Mouse (Mus musculus): ENCODE measurements at regions not wholly inside any gene's neighbourhood (a gene's known extent, or its start where the extent isn't known, plus 50 kb on each side); places are given as distances from the start of the nearest gene placed in this dataset.

DNA sequence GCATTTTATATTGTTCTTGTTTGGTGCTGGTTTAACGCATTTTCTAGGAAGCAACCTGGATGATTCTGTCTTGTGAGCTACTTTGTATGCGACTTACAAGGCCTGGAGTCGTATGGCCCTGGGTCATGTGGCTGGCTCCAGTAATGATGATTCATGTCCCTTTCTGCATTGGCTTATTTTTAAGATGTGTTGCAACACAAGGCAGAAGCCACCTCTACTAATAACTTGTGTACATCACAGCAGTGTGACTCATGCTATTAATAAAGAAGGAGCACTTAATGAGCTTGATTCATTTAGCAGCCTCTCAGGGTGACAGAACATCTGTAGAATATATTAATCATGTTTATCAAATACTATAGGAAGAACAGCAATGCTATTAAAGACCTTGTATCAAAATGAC lies 84.0 kb downstream of the Slc5a7 start:
- no peak for DNase-seq

DNA sequence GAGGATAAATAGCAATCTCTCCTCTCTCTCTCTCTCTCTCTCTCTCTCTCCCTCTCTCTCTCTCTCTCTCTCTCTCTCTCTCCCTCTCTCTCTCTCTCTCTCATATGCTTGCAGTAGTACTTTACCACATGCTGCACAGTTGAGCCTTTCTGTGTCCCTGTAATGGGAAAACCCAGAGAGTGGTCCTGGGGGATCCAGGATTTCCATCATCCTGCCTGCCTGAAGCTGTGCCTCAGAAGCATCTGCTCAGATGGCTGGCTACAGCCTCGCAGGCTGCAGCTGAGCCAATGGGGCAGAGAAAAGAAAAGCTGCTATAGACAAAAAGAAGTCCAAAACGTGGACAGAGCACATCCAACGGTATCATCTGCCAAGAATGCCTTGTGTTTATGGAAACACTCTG lies 97.1 kb downstream of the Slc5a7 start:
- no peak for DNase-seq

DNA sequence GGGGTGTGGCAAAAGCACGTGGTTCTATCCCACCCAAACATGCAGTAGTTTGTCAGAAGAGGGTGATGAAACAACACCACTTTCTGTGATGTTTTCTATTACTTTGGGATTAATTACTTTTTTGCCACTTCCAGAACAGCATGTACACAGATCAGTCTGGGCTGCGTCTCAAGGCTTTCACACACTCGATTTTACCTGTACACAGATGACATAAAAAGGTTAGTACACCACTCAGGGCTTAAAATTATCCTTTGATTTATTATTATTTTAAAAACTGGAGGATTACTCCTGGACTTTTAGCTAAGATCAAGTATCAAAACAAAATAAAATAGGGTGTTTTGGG lies 106.6 kb downstream of the Slc5a7 start:
- no peak for DNase-seq

DNA sequence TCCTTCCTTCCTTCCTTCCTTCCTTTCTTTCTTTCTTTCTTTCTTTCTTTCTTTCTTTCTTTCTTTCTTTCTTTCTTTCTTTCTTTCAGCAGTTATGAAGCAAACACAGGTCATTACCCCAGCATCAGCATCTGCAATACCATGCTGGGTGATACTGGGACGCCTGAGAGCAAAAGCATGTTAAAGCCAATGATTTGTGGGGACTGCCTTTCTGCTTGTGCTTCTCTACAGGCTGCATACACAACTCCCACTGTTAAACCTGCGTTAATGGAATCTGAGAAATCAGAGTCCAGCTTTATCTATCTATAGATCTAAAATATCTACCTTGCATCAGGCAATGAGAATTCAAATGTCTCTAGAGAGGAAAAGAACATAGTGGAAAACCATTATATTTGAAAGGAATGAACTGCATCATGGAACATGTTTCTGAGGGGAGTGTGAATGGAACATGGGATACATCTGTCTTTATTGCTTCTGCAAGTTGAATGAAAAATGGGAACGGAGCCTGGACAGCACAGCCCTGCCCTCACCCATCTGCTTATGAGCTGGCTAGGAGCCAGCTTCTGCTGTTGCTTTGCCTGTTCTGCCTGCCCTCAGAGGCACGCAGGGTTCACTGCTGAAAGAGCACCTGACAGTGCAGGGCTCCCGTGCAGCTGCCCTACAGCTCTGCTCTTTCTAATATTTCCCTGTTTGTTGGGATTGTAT lies 107.2 kb downstream of the Slc5a7 start:
- peak; percentile 25 to 42 for DNase-seq

DNA sequence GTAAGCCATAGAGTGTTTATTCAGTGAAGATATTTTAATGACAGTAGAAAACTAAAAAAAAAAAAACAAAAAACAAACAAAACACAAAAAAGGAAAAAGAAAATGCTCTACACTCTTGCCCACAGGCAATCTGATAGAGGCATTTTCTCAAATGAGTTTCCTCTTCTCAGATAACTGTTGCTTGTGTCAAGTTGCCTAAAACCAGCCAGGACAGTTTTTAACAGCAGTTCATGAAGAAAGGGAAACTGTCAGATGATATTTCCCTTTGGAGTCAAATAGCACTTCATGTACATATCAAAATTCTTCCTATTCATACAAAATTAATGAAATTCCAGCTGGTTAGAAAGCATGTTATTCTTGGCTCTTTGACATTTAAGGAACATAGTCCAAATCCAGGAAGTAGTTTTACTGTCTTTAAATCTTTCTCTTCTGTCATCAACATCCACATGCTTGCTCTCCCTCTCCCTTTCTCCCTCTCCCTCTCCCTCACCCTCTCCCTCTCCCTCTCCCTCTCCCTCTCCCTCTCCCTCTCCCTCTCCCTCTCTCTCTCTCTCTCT lies 109.8 kb downstream of the Slc5a7 start:
- DNase-seq: no peak

DNA sequence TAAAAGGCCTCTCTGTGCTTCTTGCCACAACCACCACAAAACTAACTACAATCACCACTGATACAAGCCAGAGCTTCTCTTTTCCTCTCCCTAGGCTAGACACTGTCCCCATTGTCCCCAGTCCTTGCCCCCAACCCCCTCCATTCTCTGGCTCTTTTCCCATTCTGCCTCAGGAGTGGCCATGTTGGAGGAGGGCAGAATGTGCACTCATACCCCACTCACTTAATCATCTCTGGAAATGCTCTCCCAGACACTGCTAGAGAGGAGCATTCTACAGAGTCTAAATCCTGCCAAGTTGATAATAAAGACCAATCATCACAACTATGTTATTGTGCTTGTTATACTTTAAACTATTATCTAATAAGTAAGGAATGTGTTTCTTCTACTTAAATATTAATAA lies 116.8 kb downstream of the Slc5a7 start:
- DNase-seq: no peak

DNA sequence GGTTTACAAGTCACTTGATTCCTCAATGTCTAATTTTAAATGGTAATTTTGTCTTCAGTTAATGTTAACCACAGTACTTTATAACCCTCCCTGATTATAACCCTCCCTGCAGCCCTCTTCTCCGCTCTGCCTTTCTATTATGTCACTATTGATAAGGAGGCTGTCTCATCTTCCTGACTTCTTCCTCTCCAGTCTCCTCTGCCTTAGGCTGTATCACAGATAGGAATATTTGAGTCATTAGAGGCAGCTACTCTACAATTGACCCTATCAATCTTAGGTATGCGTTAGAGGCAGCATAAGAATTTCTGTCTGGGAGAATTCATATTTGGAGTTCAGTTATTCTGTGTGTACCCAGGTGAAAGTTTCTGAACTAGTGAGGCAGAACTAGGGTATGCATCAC lies 118.3 kb downstream of the Slc5a7 start:
- no peak for DNase-seq

DNA sequence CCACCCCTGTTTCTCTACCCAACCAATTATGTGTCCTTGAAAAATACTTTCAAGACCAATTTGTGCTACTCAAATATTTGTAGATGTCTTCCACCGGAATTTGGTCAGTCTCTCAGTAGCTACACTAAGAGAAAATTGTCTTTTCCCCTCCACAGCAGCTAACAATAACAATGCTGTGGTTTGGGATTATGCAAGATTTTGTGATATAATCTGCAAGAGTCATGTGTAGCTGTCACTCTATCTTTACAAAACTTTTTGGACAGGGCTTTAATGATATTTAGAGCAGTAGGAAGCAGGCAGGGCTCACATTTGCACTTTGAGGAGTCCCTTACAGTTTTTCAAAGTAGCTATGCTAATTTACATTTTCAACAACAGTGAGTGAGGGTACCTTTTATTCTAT lies 128.1 kb downstream of the Slc5a7 start:
- DNase-seq: no peak

DNA sequence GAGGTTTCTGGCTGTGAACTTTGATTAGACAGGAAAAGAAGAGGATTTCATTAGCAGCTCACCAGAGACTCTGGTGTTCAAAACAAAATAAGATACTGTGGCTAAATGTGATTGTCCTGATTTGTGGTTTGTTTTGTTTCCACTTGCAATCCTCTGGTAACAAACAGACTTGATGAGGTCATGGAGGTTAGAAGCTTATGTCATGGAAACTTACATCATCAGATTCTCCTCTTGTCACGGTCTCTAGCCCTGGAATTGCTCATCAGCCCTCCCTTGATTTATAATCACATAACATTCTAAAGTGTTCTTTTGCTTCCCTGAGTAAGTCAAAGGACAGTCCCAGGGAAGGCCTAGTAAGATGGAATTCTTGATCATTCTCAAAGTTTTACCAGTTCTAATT lies 130.8 kb downstream of the Slc5a7 start:
- DNase-seq: no peak

DNA sequence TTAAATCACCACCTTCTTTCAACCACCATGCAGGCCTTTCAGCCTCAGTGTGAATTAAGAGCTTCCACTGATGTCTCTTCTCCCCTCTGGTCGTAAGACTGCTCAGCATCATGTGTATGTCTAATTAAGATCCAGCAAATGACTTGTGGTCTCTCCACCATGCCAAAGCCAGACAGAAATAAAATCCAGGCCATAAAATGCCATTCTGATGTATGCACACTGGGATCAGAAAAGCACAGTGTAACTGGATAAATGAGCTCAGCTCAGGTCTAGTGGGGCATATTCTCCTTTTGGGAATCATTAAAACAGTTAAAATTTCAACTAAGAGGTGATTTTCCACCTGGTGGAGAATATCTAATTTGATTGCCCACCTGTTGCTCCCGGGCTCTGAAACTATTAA lies 136.5 kb downstream of the Slc5a7 start:
- DNase-seq: no peak

DNA sequence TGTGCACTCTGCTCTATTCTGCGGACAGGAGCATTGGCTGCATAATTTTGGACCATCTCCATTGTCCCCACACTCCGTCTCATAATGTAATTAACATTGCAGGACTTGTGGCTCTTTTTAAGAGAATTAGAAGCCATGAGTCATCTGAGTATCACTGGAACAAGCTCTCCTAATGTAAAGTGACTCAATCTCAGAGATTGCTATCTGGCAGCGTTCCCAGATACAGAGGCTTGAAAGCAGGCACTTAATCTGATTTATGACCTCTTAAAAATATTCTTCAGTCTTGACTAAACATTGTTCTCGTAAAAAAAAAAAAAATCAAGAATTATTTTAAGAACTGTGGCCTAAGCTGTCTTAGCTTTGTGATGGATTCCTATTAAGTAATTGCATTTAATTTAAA lies 140.1 kb downstream of the Slc5a7 start:
- peak; percentile 31 to 45 for DNase-seq

DNA sequence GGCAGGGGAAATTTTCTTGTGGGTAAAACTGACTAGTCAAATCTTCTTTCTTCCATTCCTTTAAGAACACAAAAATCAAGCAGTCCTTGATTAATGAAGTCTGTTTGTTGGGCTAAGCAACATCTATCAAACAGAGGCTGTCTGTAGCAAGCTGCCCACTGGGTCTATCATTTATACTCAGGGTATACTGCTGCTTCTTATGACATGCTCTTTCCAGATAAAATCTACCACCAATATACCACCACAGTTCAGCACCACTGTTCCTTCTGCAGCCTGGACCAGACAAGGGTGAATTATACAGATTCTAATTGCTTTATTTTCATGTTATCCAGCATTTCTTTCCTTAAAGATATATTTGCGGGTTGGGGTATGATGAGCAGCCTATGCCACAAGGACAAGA lies 140.5 kb downstream of the Slc5a7 start:
- DNase-seq: no peak

DNA sequence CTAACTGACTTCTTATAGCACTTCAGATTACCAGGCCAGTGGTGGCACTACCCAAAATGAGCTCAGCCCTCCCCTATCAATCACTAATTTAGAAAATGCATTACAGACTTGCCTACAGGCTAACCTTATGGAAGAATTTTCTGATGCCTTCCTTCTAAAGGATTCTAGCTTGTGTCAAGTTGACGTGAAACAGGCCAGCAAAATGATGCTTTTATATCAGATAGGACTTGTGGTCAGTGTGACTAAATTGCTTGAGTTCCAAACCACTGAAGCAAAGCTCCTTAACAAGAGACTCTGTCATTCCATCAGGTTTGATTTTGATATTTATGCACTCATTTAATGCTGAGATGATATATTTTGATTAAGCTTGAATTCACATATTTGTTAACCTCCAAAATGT lies 143.0 kb downstream of the Slc5a7 start:
- no peak for DNase-seq

DNA sequence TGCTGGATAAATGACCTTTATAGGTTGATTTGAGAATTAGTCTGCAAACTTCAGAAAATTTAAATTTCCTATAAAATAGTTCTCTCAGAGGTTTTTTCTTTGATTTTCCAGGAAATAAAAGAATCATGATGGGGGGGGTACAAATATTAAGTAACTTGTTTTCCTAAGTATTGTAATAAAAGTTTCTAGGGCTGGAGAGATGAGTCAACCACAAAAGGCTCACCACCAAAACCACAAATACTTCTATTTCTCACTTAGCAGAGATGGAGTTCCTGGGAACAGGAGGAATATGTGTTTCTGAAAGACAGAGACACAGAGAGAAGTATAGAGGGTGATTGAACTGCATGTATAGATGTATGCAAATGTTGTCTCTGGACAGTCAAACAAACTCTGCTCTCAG lies 144.3 kb downstream of the Slc5a7 start:
- DNase-seq: no peak

All from kidney, postnatal 25 days (tissue).